Mouse (Mus musculus): ENCODE data around the gene Zfp1. TPM values are rescaled to one million over a fixed set of nuclear protein-coding genes. Genes with fewer than 3 reads are reported as not detected.

Zfp1 gene
- polyA plus RNA-seq, 1 experiment from 2014 or later: 26.9 TPM

DNA sequence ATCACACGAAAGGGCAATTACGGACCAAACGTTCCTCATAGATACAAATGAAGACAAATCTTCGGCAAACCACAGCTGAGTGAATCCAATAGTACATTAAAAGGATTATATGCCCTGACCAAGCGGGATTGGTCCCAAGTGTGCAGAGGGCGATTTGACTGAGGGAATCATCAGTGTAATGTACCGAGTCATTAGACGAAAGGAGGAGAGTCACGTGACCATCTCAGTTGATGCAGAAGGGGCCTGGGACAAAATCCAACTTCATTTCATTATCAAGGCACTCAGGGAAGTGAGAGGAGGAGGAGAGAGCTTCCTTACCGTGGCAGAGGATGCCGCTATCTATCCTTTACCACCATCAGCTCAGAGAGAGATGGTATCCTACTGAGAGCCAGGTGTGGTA, 38.0 kb downstream of the Zfp1 start:
- no peaks in the 10 kb centered on the region for H3K36me3 ChIP-seq
- peak overlapping the region; percentile 48 for H3K27ac ChIP-seq (replicated peaks)
- 32% methylated on average over 11 of the region's 11 CpGs for WGBS
- 0 out of 2 replicates have a peak, but pooled peaks cover 3% of the 10 kb centered on the region for H3K4me1 ChIP-seq
- peak overlapping the region; percentile 30 for H3K4me2 ChIP-seq
- H3K27me3 ChIP-seq (replicated peaks): no peaks in the 10 kb centered on the region
- H3K9ac ChIP-seq (replicated peaks): no peak overlapping the region
- no peaks in the 10 kb centered on the region for H3K9me3 ChIP-seq (replicated peaks)
- no peak overlapping the region for H3K4me3 ChIP-seq (replicated peaks)
- 0 out of 2 replicates have a peak, but pooled peaks have one; percentile 21 for ATAC-seq (ENCODE audit: low FRiP score)

DNA sequence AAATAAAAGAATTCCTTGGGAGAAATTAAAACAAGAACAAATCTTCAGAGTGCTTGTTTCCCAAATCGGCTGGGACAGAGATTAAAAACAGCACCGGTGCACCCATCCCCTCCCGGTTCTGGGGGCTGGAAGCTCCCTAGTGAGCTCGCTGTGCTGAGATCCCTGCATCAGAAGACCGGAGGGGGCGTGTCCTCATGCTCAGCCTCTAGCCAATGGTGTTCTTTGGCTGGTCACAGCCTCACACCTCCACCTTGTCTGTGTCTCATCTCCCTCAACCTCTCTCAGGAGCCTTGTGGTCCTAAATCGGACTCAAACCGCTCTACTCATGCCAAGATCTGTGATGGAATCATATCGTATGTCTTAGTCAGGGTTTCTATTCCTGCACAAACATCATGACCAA, 39.3 kb downstream of the Zfp1 start:
- Histone ChIP-seq H3K4me3 (replicated peaks) (no peak overlapping the region), H3K36me3 (no peaks in the 10 kb centered on the region), H3K9ac (replicated peaks) (no peak overlapping the region), H3K27ac (replicated peaks) (no peak overlapping the region), H3K4me1 (0 out of 2 replicates have a peak, but pooled peaks cover 3% of the 10 kb centered on the region), H3K27me3 (replicated peaks) (no peaks in the 10 kb centered on the region), H3K9me3 (replicated peaks) (no peaks in the 10 kb centered on the region), H3K4me2 (no peak overlapping the region)
- 34% methylated on average over 9 of the region's 9 CpGs for WGBS
- ATAC-seq (ENCODE audit: low FRiP score): no peak

DNA sequence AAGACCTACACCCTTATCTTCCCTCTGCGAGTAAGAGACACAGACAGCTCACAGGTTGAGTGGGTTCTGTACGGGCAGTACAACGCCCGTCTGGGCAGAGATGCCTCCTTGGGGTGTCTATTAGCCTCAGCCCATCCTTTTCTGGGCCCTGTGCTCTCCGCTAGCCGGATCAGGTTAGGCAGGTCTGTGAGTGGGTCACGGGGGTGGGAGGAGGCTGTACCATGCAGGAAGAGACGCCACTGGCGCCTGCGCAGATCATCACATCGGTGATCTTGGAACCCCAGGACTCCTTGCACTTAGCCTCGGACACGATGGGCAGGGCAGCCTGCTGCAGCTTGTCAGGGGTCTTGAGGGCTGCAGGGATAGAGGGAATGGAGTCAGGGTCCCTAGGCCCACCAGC, 43.7 kb downstream of the Zfp1 start:
- ATAC-seq (ENCODE audit: low FRiP score): no peak
- H3K27ac ChIP-seq (replicated peaks): no peak overlapping the region
- no peak overlapping the region for H3K4me2 ChIP-seq
- H3K27me3 ChIP-seq (replicated peaks): no peaks in the 10 kb centered on the region
- no peaks in the 10 kb centered on the region for H3K4me1 ChIP-seq
- H3K4me3 ChIP-seq (replicated peaks): no peak overlapping the region
- no peak overlapping the region for H3K9ac ChIP-seq (replicated peaks)
- H3K36me3 ChIP-seq: no peaks in the 10 kb centered on the region
- no peaks in the 10 kb centered on the region for H3K9me3 ChIP-seq (replicated peaks)
- 81% methylated on average over 13 of the region's 13 CpGs for WGBS

DNA sequence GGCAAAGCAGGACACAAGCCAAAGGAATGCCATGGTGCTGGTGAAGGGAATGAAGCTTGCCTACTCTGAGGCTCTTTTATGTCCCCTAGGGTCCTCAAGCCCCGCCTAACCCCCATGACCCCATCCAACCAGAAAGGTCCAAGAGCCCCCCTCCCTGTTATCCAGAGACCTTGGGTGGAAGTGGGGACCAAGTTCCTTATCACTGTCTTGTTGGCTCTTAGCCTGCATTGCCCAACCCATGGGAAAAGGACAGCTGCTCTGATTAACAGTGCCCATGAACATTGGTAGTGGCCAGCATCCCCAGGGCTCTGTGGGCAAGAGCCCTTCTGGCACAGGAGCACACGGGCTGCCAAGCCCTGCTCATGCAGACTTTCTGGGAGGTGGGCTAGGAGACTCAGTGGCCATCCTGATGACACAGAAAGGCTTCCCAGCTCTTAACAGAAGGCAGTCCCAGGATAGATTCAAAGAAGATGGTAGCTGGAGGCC, 47.8 kb downstream of the Zfp1 start, which contains the start of gene Ctrb1:
Gene Ctrb1, minus strand, starts transcription at position 51 of the 486 bp plus-strand sequence.
- H3K36me3 ChIP-seq: no peaks in the 10 kb centered on the region
- no peak within 1 kb of the TSS for H3K9ac ChIP-seq (replicated peaks)
- H3K9me3 ChIP-seq (replicated peaks): no peaks in the 10 kb centered on the region
- no peaks in the 10 kb centered on the region for H3K27me3 ChIP-seq (replicated peaks)
- H3K4me3 ChIP-seq (replicated peaks): no peak within 1 kb of the TSS
- H3K4me2 ChIP-seq: no peak within 1 kb of the TSS
- no peak for ATAC-seq (ENCODE audit: low FRiP score)
- 89% methylated on average over 2 of the region's 2 CpGs for WGBS
- no peak within 1 kb of the TSS for H3K27ac ChIP-seq (replicated peaks)
- 0 out of 2 replicates have a peak, but pooled peaks cover 3% of the 10 kb centered on the region for H3K4me1 ChIP-seq

DNA sequence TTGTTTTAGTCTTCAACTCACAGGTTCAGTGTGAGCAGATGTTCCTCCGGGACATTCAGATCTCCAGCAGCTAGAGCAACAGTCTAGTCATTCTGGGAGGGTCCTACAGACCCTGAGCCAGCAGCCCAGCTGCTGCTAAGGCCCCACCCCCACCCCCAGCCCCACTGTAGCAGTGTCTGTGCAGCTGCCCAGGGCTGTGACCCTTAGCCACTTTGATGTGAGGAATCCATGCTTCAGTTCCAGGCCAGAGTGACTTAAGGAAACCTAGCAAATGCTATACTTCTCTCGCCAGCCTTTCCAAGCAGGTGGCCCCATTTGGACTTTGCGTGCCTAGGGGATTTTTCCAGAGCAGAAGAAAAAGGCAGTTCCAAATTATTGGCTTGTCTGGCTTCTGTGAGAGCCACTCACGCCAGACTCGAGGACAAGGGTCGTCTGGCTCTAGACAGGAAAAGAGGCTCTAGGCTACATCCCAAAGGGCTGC, 50.1 kb downstream of the Zfp1 start:
- H3K36me3 ChIP-seq: no peaks in the 10 kb centered on the region
- WGBS: 76% methylated on average over 6 of the region's 6 CpGs
- ATAC-seq (ENCODE audit: low FRiP score): no peak

DNA sequence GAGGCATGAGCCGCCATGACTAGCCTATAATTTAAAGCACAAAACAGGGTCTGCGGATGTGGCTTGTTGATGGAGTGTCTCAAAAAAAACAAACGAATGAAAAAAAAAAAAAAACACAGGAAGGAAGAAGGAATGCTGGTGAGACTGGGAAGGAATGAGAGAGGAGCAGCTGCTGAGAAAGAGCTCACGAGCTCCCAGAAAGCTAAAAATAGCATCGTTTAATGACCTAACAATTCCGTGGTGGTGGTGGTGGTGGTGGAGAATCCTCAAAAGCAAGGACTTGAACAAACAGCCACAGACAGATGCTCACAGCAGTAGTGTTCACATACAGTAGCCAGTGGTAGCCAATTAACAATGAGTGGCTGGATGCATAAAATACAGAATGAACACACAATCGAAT, 52.2 kb downstream of the Zfp1 start:
- Histone ChIP-seq H3K36me3 (no peaks in the 10 kb centered on the region), H3K4me3 (replicated peaks) (no peak overlapping the region), H3K4me1 (0 out of 2 replicates have a peak, but pooled peaks cover 3% of the 10 kb centered on the region), H3K9ac (replicated peaks) (no peak overlapping the region), H3K9me3 (replicated peaks) (no peaks in the 10 kb centered on the region), H3K4me2 (no peak overlapping the region), H3K27me3 (replicated peaks) (no peaks in the 10 kb centered on the region), H3K27ac (replicated peaks) (no peak overlapping the region)
- 64% methylated on average over 7 of the region's 7 CpGs for WGBS
- ATAC-seq (ENCODE audit: low FRiP score): no peak

More for the DNA sequence above, 50.1 kb downstream of the Zfp1 start:
- Histone ChIP-seq H3K9me3 (replicated peaks) (no peaks in the 10 kb centered on the region), H3K27ac (replicated peaks) (no peak overlapping the region), H3K4me2 (no peak overlapping the region), H3K4me1 (0 out of 2 replicates have a peak, but pooled peaks cover 3% of the 10 kb centered on the region), H3K9ac (replicated peaks) (no peak overlapping the region), H3K4me3 (replicated peaks) (no peak overlapping the region), H3K27me3 (replicated peaks) (no peaks in the 10 kb centered on the region)

DNA sequence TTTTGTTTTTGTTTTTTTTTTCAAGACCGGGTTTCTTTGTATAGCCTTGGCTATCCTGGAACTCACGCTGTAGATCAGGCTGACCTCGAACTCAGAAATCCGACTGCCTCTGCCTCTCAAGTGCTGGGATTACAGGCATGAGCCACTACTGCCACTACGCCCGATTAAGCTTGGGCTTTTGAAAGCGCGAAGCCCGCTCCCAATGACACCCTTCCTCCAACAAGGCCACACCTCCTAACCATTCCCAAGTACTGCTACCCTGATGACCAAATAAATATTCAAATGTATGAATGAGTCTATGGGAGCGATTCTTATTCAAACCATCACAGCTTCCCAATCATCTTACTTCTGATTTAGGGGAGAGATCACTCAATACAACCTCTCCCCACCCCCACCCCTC, 54.5 kb downstream of the Zfp1 start:
- whole genome bisulfite sequencing: 80% methylated on average over 10 of the region's 10 CpGs
- Histone ChIP-seq H3K27ac (replicated peaks) (no peak overlapping the region), H3K27me3 (replicated peaks) (no peaks in the 10 kb centered on the region), H3K9ac (replicated peaks) (no peak overlapping the region), H3K4me3 (replicated peaks) (no peak overlapping the region), H3K9me3 (replicated peaks) (no peaks in the 10 kb centered on the region), H3K36me3 (no peaks in the 10 kb centered on the region), H3K4me2 (no peak overlapping the region), H3K4me1 (0 out of 2 replicates have a peak, but pooled peaks cover 3% of the 10 kb centered on the region)
- no peak for ATAC-seq (ENCODE audit: low FRiP score)

DNA sequence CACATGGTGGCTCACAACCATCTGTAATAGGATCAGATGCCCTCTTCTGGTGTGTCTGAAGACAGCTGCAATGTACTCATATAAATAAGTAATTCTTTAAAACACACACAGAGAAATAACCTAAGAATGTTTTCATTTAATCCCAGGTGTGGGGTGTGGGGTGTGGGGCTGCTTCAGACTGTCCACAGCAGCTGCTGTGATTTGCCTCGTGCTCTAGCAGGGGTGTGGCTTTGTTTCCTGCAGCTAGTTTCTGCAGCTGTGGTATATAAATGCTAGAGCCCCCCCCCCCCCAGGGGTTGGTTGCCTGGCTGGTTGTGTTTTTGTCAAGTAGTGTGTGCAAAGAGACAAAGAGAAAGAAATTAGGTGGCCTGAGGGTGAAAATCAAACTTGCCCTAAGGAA, 55.8 kb downstream of the Zfp1 start:
- Histone ChIP-seq H3K27ac (replicated peaks) (no peak overlapping the region), H3K4me1 (no peaks in the 10 kb centered on the region), H3K27me3 (replicated peaks) (no peaks in the 10 kb centered on the region), H3K4me3 (replicated peaks) (no peak overlapping the region), H3K9me3 (replicated peaks) (no peaks in the 10 kb centered on the region), H3K36me3 (no peaks in the 10 kb centered on the region), H3K4me2 (no peak overlapping the region), H3K9ac (replicated peaks) (no peak overlapping the region)
- ATAC-seq (ENCODE audit: low FRiP score): no peak
- whole genome bisulfite sequencing: 31% methylated on average over 1 of the region's 1 CpGs

DNA sequence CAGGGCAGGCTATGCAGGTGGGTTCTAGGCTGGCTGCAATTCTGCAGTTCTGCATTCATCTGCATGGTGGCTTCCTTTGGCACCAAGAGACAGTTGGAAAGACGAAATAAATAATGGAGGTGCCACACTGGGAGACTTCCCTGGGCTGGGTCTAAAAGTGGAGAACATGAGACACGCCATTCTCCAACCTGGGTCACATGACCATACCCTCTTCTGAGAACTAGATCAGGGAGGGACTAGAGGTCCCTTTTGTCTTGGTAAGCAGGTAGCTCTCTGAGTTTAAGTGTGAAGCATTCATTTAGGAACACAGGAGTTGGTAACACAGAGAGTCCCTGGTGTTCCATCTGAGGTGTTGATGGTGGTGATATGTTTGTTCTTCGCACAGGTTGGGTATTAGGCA, 57.0 kb downstream of the Zfp1 start:
- H3K27me3 ChIP-seq (replicated peaks): no peaks in the 10 kb centered on the region
- no peak overlapping the region for H3K4me2 ChIP-seq
- no peaks in the 10 kb centered on the region for H3K9me3 ChIP-seq (replicated peaks)
- no peaks in the 10 kb centered on the region for H3K36me3 ChIP-seq
- no peak for ATAC-seq (ENCODE audit: low FRiP score)
- H3K4me3 ChIP-seq (replicated peaks): no peak overlapping the region
- no peak overlapping the region for H3K9ac ChIP-seq (replicated peaks)
- no peaks in the 10 kb centered on the region for H3K4me1 ChIP-seq
- 76% methylated on average over 3 of the region's 3 CpGs for WGBS
- no peak overlapping the region for H3K27ac ChIP-seq (replicated peaks)

DNA sequence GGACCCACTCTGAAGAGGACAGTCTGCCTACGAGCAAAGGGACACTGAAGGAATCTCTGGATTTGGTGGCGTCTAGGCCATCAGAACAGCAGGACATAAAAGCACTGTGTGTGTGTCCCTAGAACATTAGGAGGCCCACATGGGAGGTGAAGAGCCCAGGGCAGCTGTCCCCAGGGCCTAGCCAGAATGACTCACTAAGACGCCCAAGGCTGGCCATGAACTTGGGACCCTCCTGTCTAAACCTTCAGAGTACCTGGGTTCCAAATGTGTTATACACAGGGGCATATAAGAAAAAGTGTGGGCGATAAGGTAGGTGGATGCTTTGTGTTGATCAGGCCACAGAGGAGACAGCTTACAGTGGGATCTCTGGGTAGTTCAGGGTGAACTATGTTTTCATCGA, 57.5 kb downstream of the Zfp1 start:
- Histone ChIP-seq H3K27ac (replicated peaks) (no peak overlapping the region), H3K9me3 (replicated peaks) (no peaks in the 10 kb centered on the region), H3K4me2 (no peak overlapping the region), H3K4me3 (replicated peaks) (no peak overlapping the region), H3K27me3 (replicated peaks) (no peaks in the 10 kb centered on the region), H3K4me1 (no peaks in the 10 kb centered on the region), H3K9ac (replicated peaks) (no peak overlapping the region), H3K36me3 (no peaks in the 10 kb centered on the region)
- no peak for ATAC-seq (ENCODE audit: low FRiP score)
- WGBS: 92% methylated on average over 5 of the region's 5 CpGs

DNA sequence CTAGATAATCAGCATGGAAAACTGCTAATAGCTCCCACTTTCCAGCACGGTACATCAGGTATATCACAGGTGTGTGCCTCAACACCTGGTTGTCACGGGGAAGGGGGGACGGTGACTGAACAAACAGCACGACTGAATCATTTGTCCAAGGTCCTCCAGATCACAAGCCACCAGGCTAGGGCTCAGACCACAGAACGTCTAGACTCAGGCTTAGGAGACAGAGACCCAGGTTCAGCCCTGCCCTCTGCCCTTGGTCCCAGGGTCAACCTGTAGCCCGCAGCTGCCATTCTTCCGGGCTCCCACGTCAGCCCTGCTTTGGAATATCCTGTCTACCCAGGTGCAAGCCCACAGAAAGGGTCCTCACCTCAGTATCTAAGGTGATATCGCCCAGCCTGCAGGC, 58.2 kb downstream of the Zfp1 start:
- WGBS: 87% methylated on average over 9 of the region's 9 CpGs
- no peak for ATAC-seq (ENCODE audit: low FRiP score)
- H3K4me2 ChIP-seq: no peak overlapping the region
- no peaks in the 10 kb centered on the region for H3K27me3 ChIP-seq (replicated peaks)
- H3K9ac ChIP-seq (replicated peaks): no peak overlapping the region
- no peaks in the 10 kb centered on the region for H3K4me1 ChIP-seq
- H3K27ac ChIP-seq (replicated peaks): no peak overlapping the region
- H3K4me3 ChIP-seq (replicated peaks): no peak overlapping the region
- H3K36me3 ChIP-seq: no peaks in the 10 kb centered on the region
- no peaks in the 10 kb centered on the region for H3K9me3 ChIP-seq (replicated peaks)

DNA sequence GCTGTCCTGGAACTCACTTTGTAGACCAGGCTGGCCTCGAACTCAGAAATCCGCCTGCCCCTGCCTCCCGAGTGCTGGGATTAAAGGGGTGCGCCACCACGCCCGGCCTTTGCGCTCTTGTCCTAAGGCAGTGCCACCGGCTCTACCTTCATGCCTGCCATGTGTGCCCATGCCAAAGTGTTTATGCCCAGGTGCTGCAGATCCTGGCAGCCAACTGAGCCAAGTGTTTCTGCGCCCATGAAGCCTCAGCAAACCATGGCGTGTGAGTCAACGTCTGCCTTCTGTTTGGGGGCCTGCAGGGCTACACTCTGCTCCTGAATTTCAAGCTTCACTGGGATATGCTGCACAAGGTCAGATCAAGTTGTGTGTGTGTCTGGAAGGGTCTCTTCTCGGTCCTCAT, 61.4 kb downstream of the Zfp1 start:
- WGBS: 95% methylated on average over 12 of the region's 12 CpGs
- H3K4me1 ChIP-seq: no peaks in the 10 kb centered on the region
- no peak overlapping the region for H3K27ac ChIP-seq (replicated peaks)
- ATAC-seq (ENCODE audit: low FRiP score): no peak
- no peak overlapping the region for H3K9ac ChIP-seq (replicated peaks)
- no peak overlapping the region for H3K4me3 ChIP-seq (replicated peaks)
- no peak overlapping the region for H3K4me2 ChIP-seq
- no peaks in the 10 kb centered on the region for H3K9me3 ChIP-seq (replicated peaks)
- no peaks in the 10 kb centered on the region for H3K27me3 ChIP-seq (replicated peaks)
- peaks cover 7% of the 10 kb centered on the region for H3K36me3 ChIP-seq

Measured in neural tube, embryonic 15.5 days (tissue).